Mouse (Mus musculus) midbrain, embryonic 16.5 days (tissue): ENCODE data around the gene Cep135. TPM values are rescaled to one million over a fixed set of nuclear protein-coding genes. Genes with fewer than 3 reads are reported as not detected.
A peak's percentile ranks its signal among the peaks of the same experiment; 100 is the strongest.

ENCODE experiments used
- ATAC-seq: fragments of 200-750 bp; cut with Nextera tagmentation; 2 replicates; pipeline ENCODE4 v1.8.0; 2017; ENCODE audit warnings: moderate TSS enrichment
- H3K27ac ChIP-seq: fragments of 300-500 bp; sonication (generic); 2 replicates; pipeline ENCODE4 v1.5.1; 2014; ENCODE audit warnings: mild to moderate bottlenecking, low read length, mixed read lengths
- H3K27me3 ChIP-seq: fragments of 300-500 bp; sonication (generic); 2 replicates; pipeline ENCODE4 v1.6.1; 2014; ENCODE audit warnings: low read depth, low read length, mixed read lengths; ENCODE audit not compliant: control insufficient read depth, insufficient read depth
- H3K36me3 ChIP-seq: fragments of 300-500 bp; sonication (generic); 2 replicates; pipeline ENCODE4 v1.6.1; 2014; ENCODE audit warnings: mild to moderate bottlenecking, low read length, moderate library complexity, mixed read lengths; ENCODE audit not compliant: control insufficient read depth, insufficient read depth
- H3K4me1 ChIP-seq: fragments of 300-500 bp; sonication (generic); 2 replicates; pipeline ENCODE4 v1.6.1; 2014; ENCODE audit warnings: mild to moderate bottlenecking, low read length, mixed read lengths; ENCODE audit not compliant: control insufficient read depth, insufficient read depth
- H3K4me2 ChIP-seq: fragments of 300-500 bp; sonication (generic); 2 replicates; pipeline ENCODE4 v1.6.1; 2014; ENCODE audit warnings: mild to moderate bottlenecking, low read length, mixed read lengths
- H3K4me3 ChIP-seq: fragments of 300-500 bp; sonication (generic); 2 replicates; pipeline ENCODE4 v1.5.1; 2014; ENCODE audit warnings: low read depth, mild to moderate bottlenecking, low read length, moderate library complexity, mixed read lengths
- H3K9ac ChIP-seq: fragments of 300-500 bp; sonication (generic); 2 replicates; pipeline ENCODE4 v1.6.1; 2014; ENCODE audit warnings: low read depth, low read length, mixed read lengths
- H3K9me3 ChIP-seq: fragments of 300-500 bp; sonication (generic); replicated peaks from 2 replicates; pipeline ENCODE4 v1.6.1; 2014; ENCODE audit warnings: mild to moderate bottlenecking, low read length, mixed read lengths; ENCODE audit not compliant: control insufficient read depth, poor library complexity, severe bottlenecking
- WGBS: fragments of 180-500 bp; shearing (Covaris S2); extraction: QIAGEN DNeasy Blood & Tissue Kit; methylation state at CpG from one replicate; pipeline ENCODE4 v1.1.7; 2014; 5-methylcytosine and 5-hydroxymethylcytosine counted together
- polyA plus RNA-seq: library from polyadenylated mRNA; unstranded; fragments of >200 nt; fragmentation: Nextera tagmentation; extraction: Ambion mirVana; gene quantifications from 2 replicates; pipeline ENCODE4 v1.2.1, GENCODE M21; 2015

The Cep135 gene
- polyA plus RNA-seq, 1 experiment from 2014 or later: 3.6 TPM

- Histone ChIP-seq H3K4me1 (peaks cover 25% of the 10 kb centered on the region), H3K27me3 (no peaks in the 10 kb centered on the region), H3K27ac (no peak overlapping the region), H3K9me3 (no peaks in the 10 kb centered on the region), H3K36me3 (no peaks in the 10 kb centered on the region; the same call in 1 of the 2 replicates), H3K4me2 (no peak overlapping the region), H3K4me3 (no peak overlapping the region), H3K9ac (no peak overlapping the region)
- no peak for ATAC-seq
- WGBS: 90% methylated on average over 5 of the region's 5 CpGs
Observed at GRCm38 (mm10) chr5:76668547-76668946, 80.0 kb downstream of the Cep135 start.

GRCm38 (mm10) chr5:76670183-76670582 is 81.7 kb downstream of the Cep135 start:
- Histone ChIP-seq H3K9me3 (no peaks in the 10 kb centered on the region), H3K9ac (no peak overlapping the region), H3K36me3 (no peaks in the 10 kb centered on the region; the same call in 1 of the 2 replicates), H3K4me1 (peaks cover 16% of the 10 kb centered on the region), H3K4me2 (no peak overlapping the region), H3K4me3 (no peak overlapping the region), H3K27ac (no peak overlapping the region), H3K27me3 (no peaks in the 10 kb centered on the region)
- 95% methylated on average over 10 of the region's 10 CpGs for WGBS
- no peak for ATAC-seq

- ATAC-seq: no peak
- no peak overlapping the region for H3K9ac ChIP-seq
- H3K4me3 ChIP-seq: no peak overlapping the region
- H3K36me3 ChIP-seq: peaks cover 2% of the 10 kb centered on the region
- no peaks in the 10 kb centered on the region for H3K27me3 ChIP-seq
- no peak overlapping the region for H3K4me2 ChIP-seq
- no peak overlapping the region for H3K27ac ChIP-seq
- H3K4me1 ChIP-seq: no peaks in the 10 kb centered on the region
- no peaks in the 10 kb centered on the region for H3K9me3 ChIP-seq
- 94% methylated on average over 5 of the region's 5 CpGs for WGBS
Observed at GRCm38 (mm10) chr5:76674022-76674653, 85.6 kb downstream of the Cep135 start.

- Histone ChIP-seq H3K4me3 (no peak overlapping the region), H3K36me3 (peaks cover 2% of the 10 kb centered on the region), H3K9ac (no peak overlapping the region), H3K4me1 (no peaks in the 10 kb centered on the region), H3K27me3 (no peaks in the 10 kb centered on the region), H3K9me3 (no peaks in the 10 kb centered on the region; the same call in 1 of the 2 replicates), H3K4me2 (no peak overlapping the region), H3K27ac (no peak overlapping the region)
- WGBS: 79% methylated on average over 4 of the region's 4 CpGs
- no peak for ATAC-seq
Observed at GRCm38 (mm10) chr5:76675369-76675768, 86.9 kb downstream of the Cep135 start.

DNA sequence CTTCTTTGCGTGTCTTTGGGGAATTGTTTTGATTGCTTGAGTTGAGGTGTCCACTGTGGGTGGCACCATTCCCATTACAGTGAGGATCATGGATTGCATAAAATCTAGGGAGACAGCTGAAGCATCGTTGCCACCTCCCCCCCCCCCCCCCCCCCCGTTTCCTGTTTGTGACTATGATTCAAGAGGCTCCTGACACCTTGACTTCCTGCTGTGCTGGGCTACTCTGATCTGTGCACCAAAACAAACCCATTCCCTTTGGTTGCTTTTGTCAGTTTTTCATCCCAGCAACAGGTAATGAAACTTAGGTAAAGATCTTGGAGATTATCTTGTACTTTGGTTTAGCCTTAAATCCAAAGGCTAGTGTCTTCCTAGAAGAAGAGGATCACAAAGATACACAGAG is 92.5 kb downstream of the Cep135 start:
- no peak overlapping the region for H3K4me2 ChIP-seq
- peaks cover 2% of the 10 kb centered on the region; the same call in 1 of the 2 replicates for H3K36me3 ChIP-seq
- peak overlapping the region; percentile 56; the same call in 1 of the 2 replicates for H3K27ac ChIP-seq
- no peak overlapping the region for H3K4me3 ChIP-seq
- H3K9ac ChIP-seq: no peak overlapping the region
- ATAC-seq: no peak
- no peaks in the 10 kb centered on the region; the same call in 1 of the 2 replicates for H3K9me3 ChIP-seq
- WGBS: 84% methylated on average over 3 of the region's 3 CpGs
- no peaks in the 10 kb centered on the region for H3K27me3 ChIP-seq
- peaks cover 26% of the 10 kb centered on the region for H3K4me1 ChIP-seq

GRCm38 (mm10) chr5:76681895-76682656 is 93.6 kb downstream of the Cep135 start:
- ATAC-seq: peak; percentile 63
- 51% methylated on average over 4 of the region's 4 CpGs for WGBS
- H3K27ac ChIP-seq: peak overlapping the region; percentile 55

DNA sequence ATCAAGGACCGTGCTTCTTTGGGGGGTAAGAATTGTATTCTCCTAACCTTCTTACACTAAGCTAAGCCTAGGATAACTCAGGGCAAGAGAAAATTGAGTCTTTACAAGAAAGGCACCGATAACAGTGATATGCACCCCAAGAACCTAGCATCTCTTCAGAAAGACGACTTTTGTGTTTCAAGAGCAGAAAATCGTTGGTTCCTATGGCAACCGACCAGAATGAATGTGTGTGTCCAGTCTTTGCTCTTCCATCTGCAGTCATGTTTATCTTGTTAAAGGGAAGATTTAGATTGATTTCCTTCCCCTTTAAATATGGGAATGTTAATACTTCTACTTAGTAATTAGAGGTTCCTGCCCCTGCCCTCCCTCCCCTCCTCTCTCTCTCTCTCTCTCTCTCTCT is 95.0 kb downstream of the Cep135 start:
- Histone ChIP-seq H3K4me3 (no peak overlapping the region), H3K36me3 (no peaks in the 10 kb centered on the region), H3K9ac (no peak overlapping the region), H3K4me1 (peaks cover 26% of the 10 kb centered on the region), H3K4me2 (peak overlapping the region; percentile 32), H3K9me3 (no peaks in the 10 kb centered on the region; the same call in 1 of the 2 replicates), H3K27ac (peak overlapping the region; percentile 67), H3K27me3 (no peaks in the 10 kb centered on the region)
- no peak; the same call in 1 of the 2 replicates for ATAC-seq
- WGBS: 30% methylated on average over 5 of the region's 5 CpGs

More at GRCm38 (mm10) chr5:76681895-76682656, 93.6 kb downstream of the Cep135 start:
- Histone ChIP-seq H3K4me3 (no peak overlapping the region), H3K9ac (no peak overlapping the region), H3K36me3 (peaks cover 2% of the 10 kb centered on the region; the same call in 1 of the 2 replicates), H3K27me3 (no peaks in the 10 kb centered on the region), H3K9me3 (no peaks in the 10 kb centered on the region; the same call in 1 of the 2 replicates), H3K4me2 (no peak overlapping the region), H3K4me1 (peaks cover 26% of the 10 kb centered on the region)

DNA sequence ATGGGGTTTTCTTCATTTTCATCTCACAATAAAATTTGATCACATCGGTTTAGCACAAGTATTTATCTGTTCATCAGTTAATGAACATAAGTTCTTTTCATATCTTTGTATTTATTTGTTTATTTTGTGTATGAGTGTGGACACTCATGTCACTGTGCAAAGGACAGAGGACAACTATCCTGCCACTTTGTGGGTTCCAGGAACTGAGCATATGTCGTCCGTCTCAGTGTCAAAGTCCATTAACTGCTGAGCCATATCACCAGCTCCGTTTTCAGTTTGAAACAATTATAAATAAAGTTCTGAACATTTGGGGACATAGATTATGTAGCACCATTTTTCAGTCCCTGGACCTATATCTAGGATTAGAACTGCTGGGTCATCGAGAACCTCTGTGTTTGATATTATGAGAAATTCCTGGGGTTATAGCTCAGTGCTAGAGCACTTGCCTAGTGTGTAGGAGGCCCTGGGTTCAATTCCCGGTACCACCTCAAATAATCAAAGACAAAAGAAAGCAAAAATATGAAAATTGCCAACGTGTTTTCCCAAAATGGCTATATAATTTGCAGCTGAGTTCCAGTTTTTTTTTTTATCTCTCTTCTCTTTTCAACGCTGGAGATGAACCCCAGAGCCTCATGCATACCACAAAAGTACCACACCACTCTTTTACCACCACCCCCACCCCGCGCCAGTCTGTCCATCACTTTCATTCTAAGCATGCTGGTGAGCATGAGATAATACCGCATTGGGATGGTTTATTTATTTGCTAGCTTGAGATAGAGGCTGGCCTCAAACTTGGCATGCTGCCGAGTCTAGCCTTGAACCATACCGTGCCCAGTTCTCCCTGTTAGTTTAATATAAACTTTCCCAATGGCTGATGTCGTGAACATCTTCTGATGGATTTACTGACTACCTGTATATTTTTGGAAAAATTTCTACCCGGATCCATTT is 96.4 kb downstream of the Cep135 start:
- H3K27me3 ChIP-seq: no peaks in the 10 kb centered on the region
- no peaks in the 10 kb centered on the region for H3K36me3 ChIP-seq
- H3K4me3 ChIP-seq: no peak overlapping the region
- no peak for ATAC-seq
- H3K27ac ChIP-seq: no peak overlapping the region
- peaks cover 26% of the 10 kb centered on the region for H3K4me1 ChIP-seq
- H3K4me2 ChIP-seq: no peak overlapping the region
- H3K9ac ChIP-seq: no peak overlapping the region
- H3K9me3 ChIP-seq: no peaks in the 10 kb centered on the region; the same call in 1 of the 2 replicates
- 93% methylated on average over 15 of the region's 15 CpGs for WGBS
